Mouse (Mus musculus): ENCODE measurements around the gene Fbxw7.

The Fbxw7 gene

GRCm38 (mm10) chr3:84951698-84952097 lies 136.6 kb downstream of the Fbxw7 start:
- DNase-seq (ENCODE audit: low spot score in 2 of 2), result no peak

- peak in 1 of 2 experiments; percentile 39 for DNase-seq (ENCODE audit: low spot score in 2 of 2)
Measured at GRCm38 (mm10) chr3:84952135-84952534, 137.1 kb downstream of the Fbxw7 start.

- no peak for DNase-seq (ENCODE audit: low spot score in 2 of 2)
Measured at GRCm38 (mm10) chr3:84952585-84953187, 137.6 kb downstream of the Fbxw7 start.

- DNase-seq (ENCODE audit: low spot score in 2 of 2), result no peak
Measured at GRCm38 (mm10) chr3:84955011-84955775, 140.1 kb downstream of the Fbxw7 start.

- DNase-seq (ENCODE audit: low spot score in 2 of 2), result no peak
Measured at GRCm38 (mm10) chr3:84955857-84956256, 140.8 kb downstream of the Fbxw7 start.

GRCm38 (mm10) chr3:84965156-84965555 lies 150.1 kb downstream of the Fbxw7 start:
- no peak for DNase-seq (ENCODE audit: low spot score in 2 of 2)

GRCm38 (mm10) chr3:84967364-84967763 lies 152.3 kb downstream of the Fbxw7 start:
- DNase-seq (ENCODE audit: low spot score in 2 of 2), result no peak

- no peak for DNase-seq (ENCODE audit: low spot score in 2 of 2)
Measured at GRCm38 (mm10) chr3:84971561-84971960, 156.5 kb downstream of the Fbxw7 start.

GRCm38 (mm10) chr3:84972881-84973280 lies 157.8 kb downstream of the Fbxw7 start:
- no peak for DNase-seq (ENCODE audit: low spot score in 2 of 2)

- DNase-seq (ENCODE audit: low spot score in 2 of 2), result no peak
Measured at GRCm38 (mm10) chr3:84974193-84974592, 159.1 kb downstream of the Fbxw7 start.

- DNase-seq (ENCODE audit: low spot score in 2 of 2), result no peak
Measured at GRCm38 (mm10) chr3:84978676-84979075, 163.6 kb downstream of the Fbxw7 start.

- DNase-seq (ENCODE audit: low spot score in 2 of 2), result no peak
Measured at GRCm38 (mm10) chr3:84980158-84980557, 165.1 kb downstream of the Fbxw7 start.

- DNase-seq (ENCODE audit: low spot score in 2 of 2), result no peak
Measured at GRCm38 (mm10) chr3:84982688-84983087, 167.6 kb downstream of the Fbxw7 start.

GRCm38 (mm10) chr3:84985121-84985625 lies 170.1 kb downstream of the Fbxw7 start:
- DNase-seq (ENCODE audit: low spot score in 2 of 2), result no peak

GRCm38 (mm10) chr3:84988880-84989279 lies 173.8 kb downstream of the Fbxw7 start:
- no peak for DNase-seq (ENCODE audit: low spot score in 2 of 2)

- no peak for DNase-seq (ENCODE audit: low spot score in 2 of 2)
Measured at GRCm38 (mm10) chr3:85005257-85005656, 190.2 kb downstream of the Fbxw7 start.

- no peak for DNase-seq (ENCODE audit: low spot score in 2 of 2)
Measured at GRCm38 (mm10) chr3:85012889-85013288, 197.8 kb downstream of the Fbxw7 start.

GRCm38 (mm10) chr3:85015667-85016066 lies 200.6 kb downstream of the Fbxw7 start:
- DNase-seq (ENCODE audit: low spot score in 2 of 2), result no peak

GRCm38 (mm10) chr3:85020137-85020536 lies 205.1 kb downstream of the Fbxw7 start:
- DNase-seq (ENCODE audit: low spot score in 2 of 2), result no peak

GRCm38 (mm10) chr3:85021816-85022215 lies 206.7 kb downstream of the Fbxw7 start:
- no peak for DNase-seq (ENCODE audit: low spot score in 2 of 2)

GRCm38 (mm10) chr3:85022800-85023199 lies 207.7 kb downstream of the Fbxw7 start:
- no peak for DNase-seq (ENCODE audit: low spot score in 2 of 2)

- DNase-seq (ENCODE audit: low spot score in 2 of 2), result no peak
Measured at GRCm38 (mm10) chr3:85024237-85024636, 209.2 kb downstream of the Fbxw7 start.

All from urinary bladder, postnatal 4 days (tissue).